Mouse (Mus musculus) 3134 (cell line): ENCODE measurements around the gene Gm20604.
A peak's percentile ranks its signal among the peaks of the same experiment; 100 is the strongest.

Source experiments
- DNase-seq: peaks from one replicate; pipeline ENCODE4 v3.0.0-alpha.2; 2011; ENCODE audit warnings: low spot score; ENCODE audit not compliant: insufficient read length; ENCODE audit errors: extremely low read depth

The Gm20604 gene

DNA sequence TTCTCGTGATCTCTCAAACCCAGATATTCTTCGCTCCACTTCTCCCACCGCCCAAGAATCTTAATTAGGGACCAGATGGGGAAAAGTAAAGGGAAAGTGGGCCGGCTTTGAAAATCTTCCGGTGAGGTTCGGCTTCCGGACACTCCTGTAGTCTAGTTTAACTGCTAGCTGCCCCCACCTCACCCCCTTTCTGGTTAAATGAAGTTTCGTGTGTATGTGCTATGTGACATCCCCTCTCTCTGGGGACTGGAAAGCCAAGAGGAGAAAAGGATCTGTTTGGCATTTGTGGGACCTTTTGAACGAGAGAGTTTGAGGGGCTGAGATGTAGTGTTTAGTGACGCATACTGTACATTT, at the start of gene Gm20604:
Gene Gm20604 (minus strand): TSS at position 270 of the 354 bp plus-strand sequence.
- DNase-seq = no peak

- no peak for DNase-seq
These were observed 41.1 kb upstream of the Gm20604 start for GRCm38 (mm10) chr12:102799528-102799927.

- no peak for DNase-seq
These were observed 29.5 kb upstream of the Gm20604 start for GRCm38 (mm10) chr12:102787927-102788326.

- DNase-seq = no peak
These were observed 27.1 kb upstream of the Gm20604 start for GRCm38 (mm10) chr12:102785593-102785985.

DNA sequence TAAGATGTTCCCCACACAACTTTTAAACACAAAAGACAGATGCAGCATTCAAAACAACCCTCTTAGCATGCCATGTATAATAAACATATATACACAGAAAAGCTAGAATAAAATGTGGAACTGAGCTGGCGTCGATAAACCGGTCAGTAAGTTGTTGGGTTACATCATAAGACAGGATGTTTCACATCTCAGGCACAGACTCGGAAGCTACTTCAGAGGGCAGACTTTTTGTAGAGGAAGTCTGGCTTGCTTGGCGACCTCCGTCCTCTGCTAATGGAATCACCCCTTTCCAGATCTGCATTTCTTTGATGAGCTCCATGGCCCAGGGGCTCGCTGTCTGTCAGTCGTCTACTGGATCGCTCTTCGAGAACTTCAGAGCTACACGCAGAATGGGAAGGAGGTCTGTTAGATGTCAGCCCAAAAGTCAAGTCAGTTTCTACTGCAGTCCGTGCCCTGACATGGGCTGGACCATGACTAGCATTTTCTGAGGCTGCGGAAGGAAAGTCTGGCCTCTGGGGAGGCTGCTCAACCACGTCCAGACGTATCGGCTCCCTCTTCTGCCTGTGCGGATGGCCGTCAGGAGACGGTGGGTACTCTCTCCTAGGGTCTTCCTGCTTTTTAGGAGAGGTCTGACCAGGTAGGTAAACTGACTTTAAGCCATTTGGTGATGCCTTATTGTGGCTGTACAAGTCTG, 26.6 kb upstream of the Gm20604 start:
- no peak for DNase-seq

DNA sequence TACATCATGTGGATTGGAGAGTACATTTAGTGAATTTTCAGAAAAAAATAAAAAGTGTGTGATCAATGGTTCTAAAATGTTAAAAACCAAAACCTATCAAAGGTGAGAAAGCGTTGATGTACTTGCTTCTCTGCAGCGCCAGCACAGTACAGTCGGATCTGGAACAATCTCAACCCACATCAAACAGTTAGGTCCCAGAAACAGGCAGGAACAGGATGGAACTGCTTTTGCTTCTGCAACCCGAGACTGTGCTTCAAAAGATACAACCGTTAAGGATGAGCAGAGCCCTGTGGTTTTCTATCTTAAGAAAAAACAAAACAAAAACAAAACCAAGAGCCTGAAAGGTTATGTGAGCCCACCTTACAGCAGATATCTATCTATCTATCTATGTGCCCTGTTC, 24.4 kb upstream of the Gm20604 start:
- DNase-seq = no peak

- DNase-seq = no peak
These were observed 21.0 kb upstream of the Gm20604 start for GRCm38 (mm10) chr12:102779452-102779851.

- no peak for DNase-seq
These were observed 19.7 kb upstream of the Gm20604 start for GRCm38 (mm10) chr12:102778151-102778550.

DNA sequence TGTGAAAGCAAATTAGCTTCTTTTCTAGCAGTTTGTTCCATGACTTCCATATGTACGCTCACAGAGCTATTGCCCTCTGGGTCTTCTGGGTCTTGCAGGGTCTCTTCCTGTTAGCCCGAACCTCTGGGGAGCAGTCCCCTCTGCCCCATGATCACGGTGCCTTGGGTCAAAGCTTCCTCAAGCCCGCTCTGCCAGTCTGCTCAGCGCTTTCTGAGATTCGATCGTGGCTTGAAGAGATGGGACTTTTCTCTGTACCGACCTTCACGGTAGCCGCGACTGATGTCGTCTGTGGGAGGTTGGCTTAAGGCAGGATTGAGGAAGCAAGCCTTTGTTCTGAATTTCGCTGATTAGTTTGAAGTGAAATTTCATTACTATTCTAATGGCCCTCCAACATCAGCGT, 17.6 kb upstream of the Gm20604 start:
- no peak for DNase-seq

- no peak for DNase-seq
These were observed 14.2 kb upstream of the Gm20604 start for GRCm38 (mm10) chr12:102772676-102773075.

DNA sequence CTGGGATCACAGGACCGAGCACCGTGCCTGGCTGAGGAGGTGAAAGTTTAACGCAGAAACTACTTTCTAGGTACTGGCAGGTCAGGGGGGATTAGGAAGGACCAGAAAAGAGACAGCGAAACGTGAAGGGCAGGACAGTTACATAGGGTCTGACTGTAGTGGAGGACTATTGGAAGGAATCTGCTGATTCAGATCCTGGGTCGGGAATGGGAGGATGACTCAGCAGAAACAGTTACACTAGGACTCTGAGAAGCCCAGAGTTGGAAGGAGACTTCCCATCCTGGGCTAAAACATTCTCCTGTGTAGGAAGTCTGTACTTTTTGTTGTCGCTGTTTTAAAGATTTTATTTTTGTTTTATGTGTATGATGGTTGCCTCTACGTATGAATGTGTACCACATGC, 13.1 kb upstream of the Gm20604 start:
- DNase-seq = no peak

GRCm38 (mm10) chr12:102769000-102769399, 10.5 kb upstream of the Gm20604 start:
- no peak for DNase-seq

DNA sequence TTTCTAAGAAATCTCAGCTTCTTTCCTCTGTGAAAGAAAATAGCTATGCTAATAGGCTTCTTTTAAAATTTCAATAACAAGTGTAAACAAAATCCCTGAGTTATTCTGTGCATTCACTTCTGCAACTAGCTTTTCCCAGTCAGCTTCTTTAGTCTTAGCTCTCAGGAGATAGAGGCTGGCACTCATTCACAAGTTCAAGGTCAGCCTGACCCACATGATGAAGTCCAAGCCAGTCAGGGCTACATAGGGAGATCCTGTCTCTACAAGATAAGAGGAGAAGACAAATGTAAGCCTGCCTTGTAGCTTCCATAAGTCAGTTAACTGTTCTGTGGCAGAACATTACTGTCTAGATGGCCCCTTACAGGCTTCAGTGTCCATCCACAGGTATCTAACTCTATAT, 5.2 kb upstream of the Gm20604 start:
- no peak for DNase-seq

DNA sequence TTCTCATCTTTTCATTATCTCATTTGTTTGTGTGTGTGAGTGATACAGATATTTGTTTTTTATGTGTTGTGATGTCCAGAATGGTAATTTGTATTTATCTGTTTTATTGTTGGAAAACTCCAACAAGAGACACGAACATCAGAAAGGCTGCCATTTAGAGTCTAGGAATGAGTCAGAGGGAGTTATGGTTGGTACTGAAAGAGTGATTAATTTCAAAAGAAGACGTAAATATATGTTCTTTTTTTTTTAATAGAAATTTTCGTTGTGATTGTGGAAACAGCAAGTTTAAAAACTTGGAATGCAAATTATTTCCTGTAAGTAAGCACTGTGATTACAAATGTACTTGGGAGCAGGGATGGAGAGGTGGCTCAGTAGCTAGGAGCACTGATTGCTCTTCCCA, 3.2 kb upstream of the Gm20604 start:
- no peak for DNase-seq

GRCm38 (mm10) chr12:102758936-102759335, 464 bp upstream of the Gm20604 start:
- DNase-seq = no peak

GRCm38 (mm10) chr12:102757689-102758402, 626 bp downstream of the Gm20604 start, which contains the start of the genes Gm28051, Gon7 and Ubr7:
Gene Gm28051 (minus strand): TSS chr12:102757765.
Gene Gon7 (minus strand): TSS chr12:102757803.
Gene Ubr7 (plus strand): TSS chr12:102757967.
- DNase-seq = peak; percentile 96

- no peak for DNase-seq
These were observed 1.3 kb downstream of the Gm20604 start for GRCm38 (mm10) chr12:102757055-102757688.

- DNase-seq = no peak
These were observed 2.2 kb downstream of the Gm20604 start for GRCm38 (mm10) chr12:102756304-102756703.

GRCm38 (mm10) chr12:102748256-102748655, 10.2 kb downstream of the Gm20604 start:
- no peak for DNase-seq

DNA sequence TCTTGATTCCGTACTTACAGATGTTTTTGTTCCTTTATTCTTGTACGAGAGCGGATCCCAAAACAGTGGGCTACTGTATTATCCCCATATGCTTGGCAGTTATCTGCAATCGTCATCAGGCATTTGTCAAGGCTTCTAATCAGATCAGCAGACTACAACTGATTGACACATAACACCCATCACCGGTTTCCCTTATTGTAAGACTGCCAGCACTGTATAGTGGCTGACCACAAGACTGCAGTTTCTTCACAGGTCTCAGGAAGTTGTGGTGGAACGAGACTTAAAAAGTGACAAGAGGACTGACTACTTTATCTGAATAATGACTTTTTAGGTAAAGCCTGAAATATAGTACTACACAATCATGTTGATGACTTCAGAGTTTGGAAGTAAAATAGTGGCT, 13.6 kb downstream of the Gm20604 start:
- DNase-seq = no peak
